Mouse (Mus musculus) CH12.LX (cell line): ENCODE results near the gene Phactr3. TPM values are rescaled to one million over a fixed set of nuclear protein-coding genes. Genes with fewer than 3 reads are reported as not detected.
A peak's percentile ranks its signal among the peaks of the same experiment; 100 is the strongest.

ENCODE experiments used
- DNase-seq: peaks from one replicate; pipeline ENCODE4 v3.0.0-alpha.2; 2013; ENCODE audit errors: extremely low read depth
- H3K27ac ChIP-seq: 2 replicates; pipeline ENCODE4 v1.5.1; 2012; ENCODE audit warnings: low read depth, mild to moderate bottlenecking, control low read depth, moderate library complexity; ENCODE audit not compliant: insufficient read depth
- H3K27me3 ChIP-seq: replicated peaks from 2 replicates; pipeline ENCODE3; 2012; ENCODE audit warnings: inconsistent platforms
- H3K36me3 ChIP-seq, 2 experiments: replicated peaks in 1 of 2; 2 replicates each; pipeline versions ENCODE3 to v1.6.1; 2012; ENCODE audit warnings: inconsistent platforms in 1 of 2, low read length in 1 of 2, mild to moderate bottlenecking in 1 of 2, mixed read lengths in 1 of 2, moderate library complexity in 1 of 2; ENCODE audit not compliant: control insufficient read depth in 1 of 2, insufficient read depth in 1 of 2
- H3K4me1 ChIP-seq, 2 experiments: 2 replicates each; pipeline ENCODE4 v1.6.1; 2012; ENCODE audit warnings: inconsistent platforms in 1 of 2, moderate library complexity in 1 of 2; ENCODE audit not compliant: insufficient read depth in 2 of 2, control insufficient read depth in 1 of 2
- H3K4me2 ChIP-seq: 2 replicates; pipeline ENCODE4 v1.6.1; 2012; ENCODE audit warnings: low read depth, mild to moderate bottlenecking, control low read depth; ENCODE audit not compliant: poor library complexity, insufficient read depth, severe bottlenecking
- H3K4me3 ChIP-seq, 3 experiments: fragments of 150-350 bp in 1 of 3; sonication (generic) in 1 of 3; replicated peaks in 1 of 3; 2 replicates each; pipeline versions ENCODE3 to v1.5.1; 2011 to 2012; ENCODE audit warnings: low read depth in 2 of 3, low read length in 2 of 3, mild to moderate bottlenecking in 2 of 3, moderate library complexity in 2 of 3, control low read depth in 1 of 3, improper control_type of control experiment in 1 of 3, inconsistent platforms in 1 of 3, mixed read lengths in 1 of 3; ENCODE audit not compliant: poor library complexity in 1 of 3
- H3K79me2 ChIP-seq: replicated peaks from 2 replicates; pipeline ENCODE4 v1.6.1; 2012; ENCODE audit warnings: mild to moderate bottlenecking, moderate library complexity; ENCODE audit not compliant: control insufficient read depth, poor library complexity, insufficient read depth, severe bottlenecking; ENCODE audit errors: extremely low read depth
- H3K9ac ChIP-seq: 2 replicates; pipeline ENCODE4 v1.6.1; 2012; ENCODE audit warnings: low read depth, mild to moderate bottlenecking, control low read depth, moderate library complexity; ENCODE audit not compliant: insufficient read depth
- H3K9me3 ChIP-seq: replicated peaks from 2 replicates; pipeline ENCODE3; 2012; ENCODE audit warnings: low read length, inconsistent platforms, mixed read lengths
- BHLHE40 ChIP-seq: IDR thresholded peaks from 2 replicates; pipeline ENCODE4 v1.6.1; 2011; ENCODE audit warnings: mild to moderate bottlenecking, low read depth, low read length, improper control_type of control experiment
- CHD2 ChIP-seq: IDR thresholded peaks from 2 replicates; pipeline ENCODE4 v1.6.1; 2011; ENCODE audit warnings: low read length, improper control_type of control experiment
- ELF1 ChIP-seq: IDR thresholded peaks from 2 replicates; pipeline ENCODE4 v1.6.1; 2014; ENCODE audit warnings: low read depth, mild to moderate bottlenecking, inconsistent platforms, low read length, improper control_type of control experiment
- EP300 ChIP-seq: IDR thresholded peaks from 2 replicates; pipeline ENCODE4 v1.6.1; 2011; ENCODE audit warnings: low read length, improper control_type of control experiment
- ETS1 ChIP-seq: conservative IDR thresholded peaks from 2 replicates; pipeline ENCODE4 v1.6.1; 2012; ENCODE audit warnings: low read depth, mild to moderate bottlenecking, inconsistent platforms, low read length, improper control_type of control experiment, moderate library complexity
- IRF4 ChIP-seq: IDR thresholded peaks from 2 replicates; pipeline ENCODE4 v1.6.1; 2014; ENCODE audit warnings: low read depth, mild to moderate bottlenecking, inconsistent platforms, low read length, improper control_type of control experiment
- MYC ChIP-seq: IDR thresholded peaks from 2 replicates; pipeline ENCODE4 v1.6.1; 2011; ENCODE audit warnings: low read depth, mild to moderate bottlenecking, improper control_type of control experiment, low read length
- NRF1 ChIP-seq: IDR thresholded peaks from 2 replicates; pipeline ENCODE4 v1.6.1; 2014; ENCODE audit warnings: low read depth, mild to moderate bottlenecking, inconsistent platforms, low read length, improper control_type of control experiment, moderate library complexity
- RAD21 ChIP-seq: IDR thresholded peaks from 2 replicates; pipeline ENCODE4 v1.6.1; 2011; ENCODE audit warnings: low read depth, mild to moderate bottlenecking, low read length, improper control_type of control experiment, moderate library complexity
- RCOR1 ChIP-seq: conservative IDR thresholded peaks from 2 replicates; pipeline ENCODE4 v1.6.1; 2012; ENCODE audit warnings: low read depth, mild to moderate bottlenecking, inconsistent platforms, low read length, improper control_type of control experiment
- SMC3 ChIP-seq: IDR thresholded peaks from 2 replicates; pipeline ENCODE4 v1.6.1; 2011; ENCODE audit warnings: low read depth, low read length, improper control_type of control experiment
- TBP ChIP-seq: conservative IDR thresholded peaks from 2 replicates; pipeline ENCODE4 v1.6.1; 2011; ENCODE audit warnings: low read depth, low read length, improper control_type of control experiment
- UBTF ChIP-seq: IDR thresholded peaks from 2 replicates; pipeline ENCODE4 v1.6.1; 2012; ENCODE audit warnings: low read depth, mild to moderate bottlenecking, inconsistent platforms, low read length, improper control_type of control experiment, moderate library complexity
- USF2 ChIP-seq: conservative IDR thresholded peaks from 2 replicates; pipeline ENCODE4 v1.6.1; 2011; ENCODE audit warnings: low read depth, low read length, improper control_type of control experiment
- ZC3H11A ChIP-seq: IDR thresholded peaks from 2 replicates; pipeline ENCODE4 v1.6.1; 2012; ENCODE audit warnings: low read depth, mild to moderate bottlenecking, inconsistent platforms, low read length, improper control_type of control experiment
- dilution Hi-C: fragments of 300-500 bp; cut with MboI; formaldehyde crosslinking; loops from 2 replicates; pipeline ENCODE4 v1.14.3; 2020; ENCODE audit warnings: low sequenced_read_pairs; ENCODE audit not compliant: extremely low pct_unique_long_range_greater_than_20kb, extremely low pct_ligation_motif_present
- in situ Hi-C: fragments of 300-500 bp; cut with MboI; formaldehyde crosslinking; loops from 3 replicates; pipeline ENCODE4 v1.14.3; 2019; ENCODE audit warnings: low sequenced_read_pairs, low pct_ligation_motif_present, low pct_unique_long_range_greater_than_20kb, mixed read lengths
- polyA plus RNA-seq: library from polyadenylated mRNA; unstranded; fragments of >175 nt; gene quantifications from 2 replicates; pipeline ENCODE4 v1.2.1, GENCODE M21; 2012; ENCODE audit warnings: low read depth; ENCODE audit not compliant: insufficient read length
- total RNA-seq, 2 experiments: library from RNA; depleted of rRNA; stranded (reverse); fragments of 300-350 nt in 1 of 2; fragments of >200 nt in 1 of 2; gene quantifications; 2 replicates each; pipeline ENCODE4 v1.2.3; 2012 to 2014

Gene Phactr3
- total and polyA plus RNA-seq, 3 experiments: 0.21 to 0.75 TPM; not detected in 1

DNA sequence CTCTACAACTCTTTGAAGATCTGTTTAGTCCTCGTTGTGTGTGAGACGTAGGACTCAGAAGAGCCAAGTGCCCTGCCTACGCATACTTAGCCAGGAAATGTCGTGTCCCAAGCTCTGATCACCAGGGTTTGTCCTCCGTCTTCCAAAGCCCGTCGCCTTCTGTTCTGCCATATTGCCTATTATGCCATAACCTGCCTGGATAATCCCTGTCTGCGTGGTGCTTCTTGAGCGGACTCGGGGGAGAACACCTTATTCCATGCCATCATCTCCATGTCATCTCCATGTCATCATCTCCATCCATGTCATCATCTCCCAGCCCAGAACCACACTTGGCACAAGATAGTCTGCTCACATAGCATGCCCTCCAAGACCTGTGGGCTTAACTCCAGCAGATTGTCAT lies 207.3 kb downstream of the Phactr3 start:
- in situ Hi-C loops (no loop called here), dilution Hi-C loops (no loop called here)
- no peak for TF ChIP-seq RCOR1
- no peak for TF ChIP-seq USF2
- TF ChIP-seq IRF4: no peak
- TF ChIP-seq BHLHE40: no peak
- no peak for TF ChIP-seq SMC3
- no peak for TF ChIP-seq ZC3H11A
- TF ChIP-seq ETS1: no peak
- H3K36me3 ChIP-seq: no peaks in the 10 kb centered on the region
- DNase-seq: no peak
- H3K27me3 ChIP-seq: peaks cover 63% of the 10 kb centered on the region
- no peak overlapping the region for H3K27ac ChIP-seq
- H3K4me3 ChIP-seq: no peak overlapping the region
- no peaks in the 10 kb centered on the region for H3K9me3 ChIP-seq
- no peak overlapping the region for H3K4me2 ChIP-seq
- H3K9ac ChIP-seq: no peak overlapping the region
- H3K4me1 ChIP-seq: peaks cover 5 to 9% of the 10 kb centered on the region in 2 experiments
- no peaks in the 10 kb centered on the region for H3K79me2 ChIP-seq

DNA sequence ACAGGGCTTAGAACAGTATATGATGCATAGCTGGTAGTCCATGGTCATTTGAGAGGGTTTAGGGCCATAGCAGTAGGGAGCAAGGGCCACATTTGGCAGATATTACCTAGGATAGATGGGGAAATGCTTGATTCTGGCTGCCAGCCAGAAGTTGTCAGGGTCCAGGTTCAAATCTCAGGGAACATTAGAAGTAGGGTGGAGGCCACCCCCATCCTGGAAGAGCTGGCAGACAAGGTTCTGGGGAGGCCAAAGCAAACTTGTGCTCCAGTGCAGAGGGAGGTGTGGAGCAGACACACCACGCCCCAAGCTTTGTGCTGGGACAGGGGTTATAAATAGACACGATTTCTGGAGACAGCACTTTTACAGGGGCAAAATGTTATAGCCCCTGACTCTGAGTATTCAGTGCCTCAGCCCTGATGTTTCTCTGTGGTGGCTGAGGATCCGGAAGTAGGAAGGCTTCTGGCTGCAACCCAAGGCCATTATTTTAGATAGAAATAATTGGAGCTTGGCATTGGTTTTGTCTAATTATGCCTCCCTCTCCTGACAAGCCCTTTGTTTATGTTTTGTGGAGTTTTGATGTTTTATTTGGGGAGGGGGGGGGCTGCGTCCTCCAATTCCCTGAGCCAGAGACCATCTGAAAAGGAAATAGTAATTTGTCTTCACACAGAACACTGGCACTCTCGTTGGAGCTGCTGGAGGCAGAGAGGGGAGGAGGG lies 208.1 kb downstream of the Phactr3 start:
- no peaks in the 10 kb centered on the region for H3K9me3 ChIP-seq

DNA sequence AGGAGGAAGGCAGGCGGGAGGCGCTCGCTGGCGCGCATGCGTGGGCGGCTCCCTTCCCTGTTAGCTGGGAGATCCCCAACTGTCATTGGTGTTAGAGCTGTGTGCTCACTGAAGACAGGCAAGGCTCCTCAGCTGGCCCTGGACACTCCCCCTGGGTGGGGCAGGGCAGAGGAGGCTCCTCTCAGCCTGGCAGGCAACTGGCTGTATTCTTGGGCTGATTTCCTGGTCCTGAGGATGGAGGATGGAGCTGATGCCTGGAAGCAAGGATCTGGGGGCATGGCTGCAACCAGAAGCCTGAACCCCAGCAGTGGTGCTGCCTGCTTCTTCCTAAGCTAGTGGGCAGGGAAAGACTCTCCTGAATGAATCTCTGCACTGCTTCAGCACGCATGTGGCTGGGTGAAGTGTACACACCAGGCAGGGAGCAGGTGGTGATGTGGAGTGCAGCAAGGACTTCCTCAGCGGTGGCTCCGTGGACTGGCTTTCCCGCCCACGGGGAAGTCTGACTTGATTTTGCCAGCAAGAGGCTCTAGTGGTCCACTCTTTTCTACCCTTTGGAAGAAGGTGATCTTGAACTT lies 208.8 kb downstream of the Phactr3 start:
- Histone ChIP-seq H3K4me3 (peak overlapping the region in 1 of 3 experiments; percentile 27), H3K36me3 (no peaks in the 10 kb centered on the region), H3K9me3 (no peaks in the 10 kb centered on the region), H3K4me2 (peak overlapping the region; percentile 47; the same call in 1 of the 2 replicates), H3K79me2 (no peaks in the 10 kb centered on the region), H3K27ac (no peak overlapping the region), H3K27me3 (peaks cover 58% of the 10 kb centered on the region), H3K4me1 (peaks cover 5 to 9% of the 10 kb centered on the region in 2 experiments), H3K9ac (no peak overlapping the region)
- dilution Hi-C loops (no loop called here), in situ Hi-C loops (no loop called here)
- TF ChIP-seq MYC (no peak), EP300 (no peak), TBP (no peak), NRF1 (peak; percentile 93), UBTF (no peak), ELF1 (peak; percentile 46; the same call in 1 of the 2 replicates)
- TF ChIP-seq, all 38 proteins: peak for 2
- peak; percentile 71 for DNase-seq

More for the DNA sequence above, 208.1 kb downstream of the Phactr3 start:
- dilution Hi-C loops (no loop called here), in situ Hi-C loops (no loop called here)
- DNase-seq: no peak
- H3K79me2 ChIP-seq: no peaks in the 10 kb centered on the region
- H3K27ac ChIP-seq: no peak overlapping the region
- peak overlapping the region; percentile 47 for H3K4me2 ChIP-seq
- TF ChIP-seq NRF1 (no peak), RAD21 (no peak), ELF1 (no peak), CHD2 (no peak)
- peaks cover 5 to 9% of the 10 kb centered on the region in 2 experiments for H3K4me1 ChIP-seq
- peaks cover 59% of the 10 kb centered on the region for H3K27me3 ChIP-seq
- no peaks in the 10 kb centered on the region for H3K36me3 ChIP-seq
- no peak overlapping the region for H3K9ac ChIP-seq
- no peak overlapping the region for H3K4me3 ChIP-seq
